Mouse (Mus musculus) embryonic facial prominence, embryonic 10.5 days (tissue): ENCODE data around the gene Jmjd1c. TPM values are rescaled to one million over a fixed set of nuclear protein-coding genes. Genes with fewer than 3 reads are reported as not detected.
A peak's percentile ranks its signal among the peaks of the same experiment; 100 is the strongest.

Experiments
- DNase-seq: peaks from one replicate; pipeline ENCODE4 v3.0.0-alpha.2; 2017; ENCODE audit warnings: low spot score
- H3K27ac ChIP-seq: fragments of 300-500 bp; sonication (generic); replicated peaks from 2 replicates; pipeline ENCODE4 v1.5.1; 2016; ENCODE audit warnings: mild to moderate bottlenecking
- H3K27me3 ChIP-seq: fragments of 300-500 bp; sonication (generic); replicated peaks from 2 replicates; pipeline ENCODE4 v1.6.1; 2016; ENCODE audit warnings: low read depth, mild to moderate bottlenecking; ENCODE audit not compliant: poor library complexity, severe bottlenecking
- H3K36me3 ChIP-seq: fragments of 300-500 bp; sonication (generic); replicated peaks from 2 replicates; pipeline ENCODE4 v1.6.1; 2016; ENCODE audit warnings: mild to moderate bottlenecking, moderate library complexity
- H3K4me1 ChIP-seq: fragments of 300-500 bp; sonication (generic); 2 replicates; pipeline ENCODE4 v1.6.1; 2016
- H3K4me3 ChIP-seq: fragments of 300-500 bp; sonication (generic); 2 replicates; pipeline ENCODE4 v1.5.1; 2016; ENCODE audit warnings: mild to moderate bottlenecking, moderate library complexity
- H3K9me3 ChIP-seq: fragments of 300-500 bp; sonication (generic); 2 replicates; pipeline ENCODE4 v1.6.1; 2016; ENCODE audit warnings: mild to moderate bottlenecking
- WGBS: fragments of 180-500 bp; shearing (Covaris S2); methylation state at CpG from one replicate; pipeline ENCODE4 v1.1.7; 2016; 5-methylcytosine and 5-hydroxymethylcytosine counted together
- polyA plus RNA-seq: library from polyadenylated mRNA; unstranded; fragments of >200 nt; fragmentation: Nextera tagmentation; extraction: Ambion mirVana; gene quantifications from 2 replicates; pipeline ENCODE4 v1.2.1, GENCODE M21; 2016

The Jmjd1c gene
- 33.1 and 34.9 TPM in 2 replicates for polyA plus RNA-seq

DNA sequence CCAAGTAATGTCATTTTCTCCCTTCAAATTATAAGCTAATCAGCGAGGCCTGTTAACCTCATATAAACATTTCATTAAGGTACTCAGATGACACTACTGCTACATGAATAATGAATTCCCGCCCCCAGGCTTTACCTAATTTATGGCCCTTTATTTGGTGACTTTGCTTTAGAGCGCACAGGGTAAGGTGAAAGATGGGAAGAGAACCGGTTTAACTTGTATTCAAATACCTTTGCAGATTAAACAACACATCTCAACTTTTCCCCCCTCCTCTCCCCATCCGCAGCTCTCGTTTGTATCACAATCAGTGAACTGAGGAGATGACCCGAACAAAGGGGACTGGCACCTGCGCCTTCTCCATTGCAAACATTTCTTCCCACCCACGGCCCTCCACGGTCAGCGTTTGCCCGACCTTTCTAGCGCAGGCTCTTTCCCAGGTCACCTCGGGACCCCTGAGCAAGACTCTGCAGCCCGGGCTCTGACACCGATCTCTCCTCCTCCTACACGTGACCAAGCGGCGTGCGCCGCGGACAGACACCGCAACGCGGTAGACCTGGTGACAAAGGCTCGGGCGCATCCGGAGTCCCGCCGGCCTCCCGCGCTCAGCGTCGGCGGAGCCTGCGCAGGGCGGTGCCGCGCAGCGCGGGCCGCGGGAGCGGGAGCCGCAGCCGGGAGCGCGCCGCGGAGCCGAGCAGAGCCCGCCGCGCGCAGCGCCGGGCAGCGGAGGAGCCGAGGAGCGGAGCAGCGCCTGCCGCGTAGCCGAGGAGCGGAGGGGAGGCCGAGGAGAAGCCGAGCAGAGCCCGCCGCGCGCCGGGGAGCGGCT, at the start of gene Jmjd1c:
Jmjd1c (plus strand) TSS at position 328 of the 823 bp plus-strand sequence.
- peak; percentile 89 for DNase-seq
- under 1% methylated on average over 73 of the region's 73 CpGs for WGBS

DNA sequence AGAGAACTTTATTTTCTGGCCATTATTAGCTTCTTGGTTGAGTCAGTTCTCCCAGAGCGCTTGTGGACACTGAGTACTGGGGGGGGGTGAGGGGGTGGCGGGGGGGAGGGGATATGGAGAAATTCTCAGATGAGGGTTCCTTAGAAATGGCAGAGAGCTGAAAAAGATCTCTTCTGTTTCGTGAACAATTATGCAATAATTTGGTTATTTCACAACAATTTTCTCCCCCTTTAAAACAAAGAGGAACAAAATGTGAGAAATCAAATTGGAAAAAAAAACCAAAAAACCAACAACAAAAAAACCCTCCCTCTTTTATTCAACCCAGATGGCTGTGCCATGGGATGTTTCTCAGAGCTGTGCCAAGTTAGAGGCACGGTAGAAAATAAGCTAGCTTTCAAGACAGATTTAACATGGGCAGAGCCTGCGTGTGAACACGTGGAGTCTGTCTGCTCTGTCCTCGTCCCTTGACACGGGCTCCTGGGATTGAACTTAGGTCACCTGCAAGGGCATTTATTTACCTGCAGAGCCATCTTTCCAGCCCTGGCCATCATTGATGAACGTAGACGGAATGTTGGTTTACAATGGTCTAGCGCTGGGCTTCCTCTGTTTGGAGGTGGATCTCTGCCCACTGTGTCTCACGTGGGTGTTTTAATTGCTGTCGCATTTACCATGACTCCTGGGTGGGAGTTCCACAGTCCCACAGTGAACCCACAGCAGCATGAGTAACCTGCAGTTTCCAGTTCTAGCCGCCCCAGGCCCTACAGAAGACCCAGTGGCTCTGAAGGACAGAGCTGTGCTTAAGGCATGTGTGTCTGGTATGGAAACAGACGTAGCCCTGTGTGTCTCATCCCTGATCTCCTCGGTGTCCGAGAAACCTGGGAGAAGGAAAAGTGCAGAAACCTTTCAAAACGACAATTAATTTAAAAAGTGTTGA, 47.9 kb upstream of the Jmjd1c start:
- no peaks in the 10 kb centered on the region for H3K9me3 ChIP-seq
- peaks cover 10% of the 10 kb centered on the region; the same call in 1 of the 2 replicates for H3K36me3 ChIP-seq
- peak overlapping the region; percentile 19; the same call in 1 of the 2 replicates for H3K27ac ChIP-seq
- H3K4me1 ChIP-seq = peaks cover 55% of the 10 kb centered on the region
- WGBS = 83% methylated on average over 18 of the region's 18 CpGs
- DNase-seq = no peak
- no peaks in the 10 kb centered on the region for H3K27me3 ChIP-seq
- H3K4me3 ChIP-seq = no peak overlapping the region

More for the DNA sequence above, at the start of gene Jmjd1c:
- Histone ChIP-seq H3K9me3 (no peaks in the 10 kb centered on the region), H3K4me1 (peaks cover 46% of the 10 kb centered on the region), H3K27ac (peak within 1 kb of the TSS; percentile 99), H3K4me3 (peak within 1 kb of the TSS; percentile 91), H3K27me3 (no peaks in the 10 kb centered on the region), H3K36me3 (peaks cover 4% of the 10 kb centered on the region)

DNA sequence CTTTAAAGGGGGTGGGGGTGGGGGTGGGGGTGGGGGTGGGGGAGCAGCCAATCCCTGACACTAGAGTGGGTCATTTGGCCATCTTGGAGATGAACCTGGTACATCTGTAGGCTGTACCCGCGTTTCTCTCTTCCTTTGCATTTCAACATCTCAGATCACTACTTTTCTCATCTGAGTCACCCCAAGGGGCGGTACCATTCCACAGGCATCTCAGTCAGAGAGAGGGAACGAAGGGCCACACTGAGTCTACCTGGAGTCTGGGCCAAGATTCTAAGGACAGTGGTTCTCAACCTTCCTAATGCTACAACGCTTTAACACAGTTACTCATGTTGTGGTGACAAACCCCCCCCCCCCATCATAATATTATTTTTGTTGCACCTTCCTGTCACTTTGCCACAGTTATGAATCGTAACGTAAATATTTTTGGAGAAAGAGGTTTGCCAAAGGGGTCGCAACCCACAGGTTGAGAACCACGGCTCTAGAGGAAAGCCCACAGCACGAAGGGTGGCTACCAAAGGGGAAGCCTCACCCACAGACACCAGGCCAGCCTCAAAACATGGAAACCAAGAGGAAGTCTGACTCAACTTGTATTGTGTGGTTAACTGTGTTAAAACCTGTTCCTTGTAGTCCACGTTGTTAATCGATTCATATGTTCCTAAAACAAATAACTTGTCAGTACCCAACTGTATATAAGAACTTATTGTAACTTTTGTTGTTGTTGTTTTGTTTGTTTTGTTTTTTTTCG, 46.9 kb upstream of the Jmjd1c start:
- H3K36me3 ChIP-seq = peaks cover 5% of the 10 kb centered on the region; the same call in 1 of the 2 replicates
- no peak overlapping the region for H3K4me3 ChIP-seq
- no peak for DNase-seq
- 91% methylated on average over 13 of the region's 13 CpGs for WGBS
- H3K27me3 ChIP-seq = no peaks in the 10 kb centered on the region
- peaks cover 56% of the 10 kb centered on the region for H3K4me1 ChIP-seq
- no peak overlapping the region for H3K27ac ChIP-seq
- H3K9me3 ChIP-seq = no peaks in the 10 kb centered on the region

DNA sequence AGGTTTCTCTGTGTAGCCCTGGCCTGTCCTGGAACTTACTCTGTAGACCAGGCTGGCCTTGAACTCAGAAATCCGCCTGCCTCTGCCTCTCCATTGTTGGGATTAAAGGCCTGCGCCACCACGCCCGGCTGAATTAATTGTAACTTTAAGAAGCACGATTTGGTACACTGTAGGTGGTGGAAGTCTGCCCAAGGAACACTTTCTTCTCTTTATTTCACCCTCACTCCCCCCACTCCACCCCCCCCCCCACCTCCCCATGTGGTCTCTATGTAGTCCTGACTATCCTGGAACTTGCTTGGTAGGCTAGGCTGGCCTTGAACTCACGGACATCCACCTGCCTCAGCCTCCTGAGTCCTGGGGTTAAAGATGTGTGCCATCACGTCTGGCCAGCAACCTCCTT, 46.3 kb upstream of the Jmjd1c start:
- H3K36me3 ChIP-seq = peaks cover 5% of the 10 kb centered on the region; the same call in 1 of the 2 replicates
- no peak for DNase-seq
- H3K4me1 ChIP-seq = peaks cover 51% of the 10 kb centered on the region
- H3K4me3 ChIP-seq = no peak overlapping the region
- no peaks in the 10 kb centered on the region for H3K9me3 ChIP-seq
- no peaks in the 10 kb centered on the region for H3K27me3 ChIP-seq
- no peak overlapping the region for H3K27ac ChIP-seq
- 89% methylated on average over 7 of the region's 7 CpGs for WGBS

DNA sequence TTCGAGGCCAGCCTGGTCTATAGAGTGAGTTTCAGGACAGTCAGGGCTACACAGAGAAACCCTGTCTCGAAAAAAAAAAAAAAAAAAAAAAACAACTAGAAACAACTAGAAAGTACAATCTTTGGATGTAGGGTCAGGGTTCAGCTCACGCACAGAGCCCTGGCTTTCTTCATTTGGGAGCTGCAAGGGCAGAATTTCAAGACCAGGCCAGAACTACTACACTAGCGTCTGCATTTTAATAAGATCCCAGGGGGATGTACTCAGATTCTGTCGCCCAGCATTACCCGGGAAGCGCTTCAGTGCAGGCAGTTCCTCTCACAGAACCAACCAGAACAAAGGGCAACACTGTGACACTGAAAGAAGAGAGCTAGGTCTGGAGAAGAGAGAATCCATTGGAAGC, 45.2 kb upstream of the Jmjd1c start:
- Histone ChIP-seq H3K9me3 (no peaks in the 10 kb centered on the region), H3K4me1 (peaks cover 45% of the 10 kb centered on the region), H3K4me3 (no peak overlapping the region), H3K27me3 (no peaks in the 10 kb centered on the region), H3K27ac (0 out of 2 replicates have a peak overlapping the region, but pooled peaks have one; percentile 12), H3K36me3 (peaks cover 5% of the 10 kb centered on the region; the same call in 1 of the 2 replicates)
- no peak for DNase-seq
- 63% methylated on average over 7 of the region's 7 CpGs for WGBS

DNA sequence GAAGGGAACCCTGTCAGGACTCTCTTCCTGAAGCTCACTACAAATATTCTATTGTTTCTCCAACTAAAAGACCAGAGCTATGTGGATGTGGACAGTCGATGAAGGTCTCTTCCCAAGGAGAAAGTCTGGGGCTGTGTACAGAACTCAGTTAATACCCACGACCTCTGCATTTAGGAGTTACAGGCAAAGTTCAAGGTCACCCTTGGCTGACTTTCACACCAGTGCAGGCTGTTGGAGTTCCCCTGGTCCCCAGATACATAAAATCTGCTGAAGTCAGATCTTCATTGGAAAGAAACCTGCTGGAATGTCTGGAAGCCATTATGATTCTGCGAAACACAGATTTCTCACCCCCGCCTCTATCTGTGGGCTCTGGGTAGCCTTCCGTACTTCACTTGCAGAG, 44.5 kb upstream of the Jmjd1c start:
- DNase-seq = no peak
- WGBS = 61% methylated on average over 5 of the region's 5 CpGs
- H3K4me1 ChIP-seq = peaks cover 48% of the 10 kb centered on the region
- H3K27ac ChIP-seq = peak overlapping the region; percentile 40; the same call in 1 of the 2 replicates
- no peak overlapping the region for H3K4me3 ChIP-seq
- H3K36me3 ChIP-seq = peaks cover 5% of the 10 kb centered on the region; the same call in 1 of the 2 replicates
- no peaks in the 10 kb centered on the region for H3K27me3 ChIP-seq
- H3K9me3 ChIP-seq = no peaks in the 10 kb centered on the region

DNA sequence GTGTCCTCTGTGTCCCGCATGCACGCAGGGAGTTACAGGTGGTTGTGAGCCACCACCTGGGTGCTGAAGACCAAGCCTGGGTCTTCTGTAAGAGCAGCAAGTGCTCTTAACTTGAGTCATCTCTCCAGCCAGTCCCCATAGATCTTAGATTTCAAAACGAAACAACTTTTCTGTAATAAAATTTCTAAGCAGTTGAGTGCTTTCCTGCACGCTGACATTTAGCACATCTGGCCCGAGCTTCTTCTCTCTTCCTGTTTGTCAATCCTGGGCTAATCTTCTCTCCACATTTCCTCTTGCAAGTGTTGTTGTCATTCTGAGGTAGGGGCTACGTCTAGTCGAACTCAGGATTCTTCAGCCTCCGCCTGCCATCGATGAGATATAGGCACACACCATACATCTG, 43.5 kb upstream of the Jmjd1c start:
- no peak overlapping the region for H3K27ac ChIP-seq
- 85% methylated on average over 9 of the region's 9 CpGs for WGBS

DNA sequence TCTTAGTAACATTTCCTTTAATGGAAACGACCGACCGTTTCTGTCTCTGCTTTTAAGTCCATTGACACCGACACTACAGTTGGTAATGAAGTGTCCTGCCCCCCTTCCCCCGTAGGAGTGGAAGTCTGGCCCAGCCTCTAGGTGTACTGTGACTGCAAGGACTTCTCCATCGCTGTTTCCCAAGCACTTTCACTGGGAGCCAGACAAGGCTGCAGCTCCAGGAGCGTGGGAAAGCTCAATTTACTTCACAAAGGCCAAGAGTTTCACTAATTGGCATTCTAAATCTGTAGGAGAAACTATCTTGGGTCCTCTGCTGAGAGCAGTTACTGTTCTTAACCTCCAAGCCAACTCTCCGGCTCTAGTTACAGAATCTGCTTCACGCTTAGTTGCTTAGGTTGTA, 42.5 kb upstream of the Jmjd1c start:
- H3K27ac ChIP-seq = peak overlapping the region; percentile 54; the same call in 1 of the 2 replicates
- H3K9me3 ChIP-seq = no peaks in the 10 kb centered on the region
- no peaks in the 10 kb centered on the region for H3K27me3 ChIP-seq
- peaks cover 43% of the 10 kb centered on the region for H3K4me1 ChIP-seq
- 30% methylated on average over 9 of the region's 9 CpGs for WGBS
- H3K4me3 ChIP-seq = no peak overlapping the region
- DNase-seq = no peak
- peaks cover 5% of the 10 kb centered on the region; the same call in 1 of the 2 replicates for H3K36me3 ChIP-seq

More for the DNA sequence above, 43.5 kb upstream of the Jmjd1c start:
- no peak overlapping the region for H3K4me3 ChIP-seq
- H3K27me3 ChIP-seq = no peaks in the 10 kb centered on the region
- peaks cover 5% of the 10 kb centered on the region; the same call in 1 of the 2 replicates for H3K36me3 ChIP-seq
- DNase-seq = no peak
- peaks cover 50% of the 10 kb centered on the region for H3K4me1 ChIP-seq
- no peaks in the 10 kb centered on the region for H3K9me3 ChIP-seq

DNA sequence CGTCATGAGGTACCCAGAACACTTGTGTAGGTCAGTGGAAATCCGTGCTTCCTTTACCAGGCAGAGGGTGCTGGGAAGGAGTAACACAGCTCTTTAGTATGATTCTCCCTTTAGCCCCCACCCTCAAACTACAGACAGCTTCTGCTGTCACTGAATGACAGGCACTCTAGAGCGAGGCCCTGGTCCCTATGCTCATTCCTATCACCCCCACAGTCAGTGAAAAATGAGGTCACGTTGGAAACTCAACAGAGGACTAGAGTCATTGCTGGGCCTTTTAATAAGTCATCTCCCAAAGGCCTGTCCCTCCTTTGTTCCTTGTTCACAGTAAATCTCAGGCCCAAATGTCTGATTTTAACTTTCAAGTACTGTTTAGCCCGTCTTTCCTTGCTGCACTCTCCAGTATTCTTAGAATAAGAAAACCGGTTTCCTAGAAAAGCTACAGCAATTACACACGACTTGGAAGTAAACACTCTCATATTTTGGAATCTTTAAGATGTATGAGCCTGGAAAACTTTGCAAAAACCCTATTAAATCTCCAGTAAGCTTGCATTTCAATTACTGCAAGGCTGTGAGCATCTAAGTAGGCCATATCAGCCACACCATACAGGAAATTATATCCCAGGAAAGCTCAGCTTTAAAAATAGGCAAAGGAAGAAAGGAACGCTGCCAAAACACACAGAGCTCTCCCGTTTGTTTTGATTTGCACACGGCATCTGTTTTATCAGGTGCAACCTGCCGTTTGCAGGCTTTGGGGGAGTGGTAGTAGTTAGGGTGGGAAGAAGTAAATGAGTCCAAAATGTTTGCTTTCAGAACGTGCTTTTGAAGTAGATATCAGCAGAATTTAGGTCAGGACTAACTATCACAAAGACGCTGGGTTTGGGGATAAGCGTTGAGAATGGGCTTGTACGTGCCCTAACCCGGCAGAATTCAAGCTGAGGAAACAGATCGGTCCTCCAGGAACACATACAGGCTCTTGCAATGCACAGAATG, 39.8 kb upstream of the Jmjd1c start:
- DNase-seq = peak; percentile 35
- Histone ChIP-seq H3K36me3 (no peaks in the 10 kb centered on the region), H3K27ac (peak overlapping the region; percentile 65), H3K4me1 (peaks cover 35% of the 10 kb centered on the region), H3K9me3 (no peaks in the 10 kb centered on the region), H3K4me3 (no peak overlapping the region), H3K27me3 (no peaks in the 10 kb centered on the region)
- WGBS = 60% methylated on average over 17 of the region's 17 CpGs

DNA sequence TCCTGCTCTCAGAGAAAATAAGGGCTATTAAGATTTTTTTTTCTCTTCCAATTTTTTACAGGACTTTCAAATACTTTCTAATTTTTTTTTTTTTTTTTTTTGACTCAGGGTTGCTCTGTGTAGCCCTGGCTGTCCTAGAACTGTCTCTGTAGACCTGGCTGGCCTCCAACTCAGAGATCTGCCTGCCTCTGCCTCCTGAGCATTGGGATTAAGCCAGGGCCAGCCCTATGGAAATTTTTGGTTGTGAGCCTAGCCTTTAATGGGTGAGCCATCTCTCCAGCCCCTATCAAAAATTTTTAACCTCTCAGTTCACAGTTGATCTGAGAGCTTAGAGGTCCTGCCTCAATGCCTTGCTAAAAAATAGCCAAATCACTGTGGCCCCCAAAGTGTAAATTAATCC, 38.7 kb upstream of the Jmjd1c start:
- no peaks in the 10 kb centered on the region for H3K27me3 ChIP-seq
- H3K4me1 ChIP-seq = peaks cover 37% of the 10 kb centered on the region
- no peak overlapping the region for H3K4me3 ChIP-seq
- no peak for DNase-seq
- no peaks in the 10 kb centered on the region for H3K9me3 ChIP-seq
- H3K27ac ChIP-seq = no peak overlapping the region
- H3K36me3 ChIP-seq = no peaks in the 10 kb centered on the region

DNA sequence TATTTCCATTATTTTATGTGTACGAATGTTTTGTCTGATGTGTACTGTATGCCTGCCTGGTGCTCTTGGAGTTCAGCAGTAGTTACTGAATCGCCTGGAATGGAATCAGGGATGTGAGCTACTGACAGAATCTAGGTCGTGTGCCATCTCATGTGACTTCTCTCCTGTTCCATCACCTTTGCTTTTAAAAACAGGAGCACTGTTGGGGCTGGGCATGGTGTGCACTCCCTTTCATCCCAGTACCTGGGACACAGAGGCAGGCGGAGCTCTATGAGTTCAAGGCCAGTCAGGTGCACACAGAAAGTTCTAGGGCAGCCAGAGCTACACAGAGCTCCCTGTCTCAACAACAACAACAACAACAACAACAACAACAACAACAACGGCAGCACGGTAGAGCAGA, 38.2 kb upstream of the Jmjd1c start:
- Histone ChIP-seq H3K27me3 (no peaks in the 10 kb centered on the region), H3K9me3 (no peaks in the 10 kb centered on the region), H3K4me1 (peaks cover 36% of the 10 kb centered on the region), H3K36me3 (no peaks in the 10 kb centered on the region), H3K4me3 (no peak overlapping the region), H3K27ac (no peak overlapping the region)
- 90% methylated on average over 6 of the region's 6 CpGs for WGBS
- DNase-seq = no peak
